Mouse (Mus musculus) thymus, adult 2 months (tissue): ENCODE measurements at regions not wholly inside any gene's neighbourhood (a gene's known extent, or its start where the extent isn't known, plus 50 kb on each side); places are given as distances from the start of the nearest gene placed in this dataset.

ENCODE experiments used
- DNase-seq: peaks from one replicate; pipeline ENCODE4 v3.0.0; 2021
- H3K27ac ChIP-seq: fragments of 200-500 bp; 2 replicates; pipeline ENCODE4 v1.5.1; 2012; ENCODE audit warnings: low read length, control low read depth; ENCODE audit not compliant: control insufficient read depth, insufficient read depth
- H3K27me3 ChIP-seq: fragments of 200-500 bp; 2 replicates; pipeline ENCODE4 v1.6.1; 2012; ENCODE audit warnings: mild to moderate bottlenecking, low read length, moderate library complexity, mixed read lengths; ENCODE audit not compliant: control insufficient read depth, insufficient read depth
- H3K36me3 ChIP-seq: fragments of 200-500 bp; 2 replicates; pipeline ENCODE4 v1.6.1; 2012; ENCODE audit warnings: mild to moderate bottlenecking, low read length, moderate library complexity; ENCODE audit not compliant: control insufficient read depth, insufficient read depth
- H3K4me1 ChIP-seq: fragments of 200-500 bp; replicated peaks from 2 replicates; pipeline ENCODE4 v1.6.1; 2012; ENCODE audit warnings: low read length; ENCODE audit not compliant: control insufficient read depth, insufficient read depth
- H3K4me3 ChIP-seq: fragments of 200-500 bp; 2 replicates; pipeline ENCODE4 v1.5.1; 2012; ENCODE audit warnings: mild to moderate bottlenecking, low read length, control low read depth, moderate library complexity; ENCODE audit not compliant: control insufficient read depth, insufficient read depth
- CTCF ChIP-seq: fragments of 200-500 bp; IDR thresholded peaks from 2 replicates; pipeline ENCODE4 v1.5.1; 2012; ENCODE audit warnings: mild to moderate bottlenecking, control low read depth, low read length, moderate library complexity, borderline replicate concordance; ENCODE audit not compliant: control insufficient read depth, poor library complexity, insufficient read depth; ENCODE audit errors: extremely low read depth
- POLR2A ChIP-seq: fragments of 200-500 bp; IDR thresholded peaks from 2 replicates; pipeline ENCODE4 v1.6.1; 2012; ENCODE audit warnings: mild to moderate bottlenecking, low read length, control low read depth, moderate library complexity; ENCODE audit not compliant: control insufficient read depth, poor library complexity, insufficient read depth; ENCODE audit errors: extremely low read depth
- WGBS: fragments of 180-500 bp; shearing (Covaris S2); methylation state at CpG from one replicate; pipeline ENCODE4 v1.1.7; 2018; 5-methylcytosine and 5-hydroxymethylcytosine counted together

- DNase-seq: no peak
- H3K27ac ChIP-seq: no peak overlapping the region
- no peaks in the 10 kb centered on the region for H3K36me3 ChIP-seq
- H3K4me3 ChIP-seq: no peak overlapping the region
- no peaks in the 10 kb centered on the region for H3K27me3 ChIP-seq
- H3K4me1 ChIP-seq: no peaks in the 10 kb centered on the region
- TF ChIP-seq CTCF (no peak), POLR2A (no peak)
Observed at GRCm38 (mm10) chr5:12138961-12139360, 221.1 kb downstream of the 4933402N22Rik start.

- Histone ChIP-seq H3K27ac (no peak overlapping the region), H3K4me1 (no peaks in the 10 kb centered on the region), H3K36me3 (no peaks in the 10 kb centered on the region), H3K4me3 (no peak overlapping the region), H3K27me3 (no peaks in the 10 kb centered on the region)
- DNase-seq: no peak
- WGBS: 74% methylated on average over 4 of the region's 4 CpGs
- TF ChIP-seq CTCF: no peak
- TF ChIP-seq POLR2A: no peak
Observed at GRCm38 (mm10) chr5:12153295-12153694, 229.9 kb upstream of the Sema3d start.

- Histone ChIP-seq H3K36me3 (no peaks in the 10 kb centered on the region), H3K4me3 (no peak overlapping the region), H3K4me1 (no peaks in the 10 kb centered on the region), H3K27ac (no peak overlapping the region), H3K27me3 (no peaks in the 10 kb centered on the region)
- DNase-seq: no peak
- WGBS: 61% methylated on average over 3 of the region's 3 CpGs
- TF ChIP-seq CTCF: no peak
- TF ChIP-seq POLR2A: no peak
Observed at GRCm38 (mm10) chr5:12154551-12155091, 228.6 kb upstream of the Sema3d start.

GRCm38 (mm10) chr5:12191681-12192080 is 191.5 kb upstream of the Sema3d start:
- TF ChIP-seq POLR2A: no peak
- no peak for TF ChIP-seq CTCF
- no peaks in the 10 kb centered on the region for H3K4me1 ChIP-seq
- WGBS: 34% methylated on average over 1 of the region's 1 CpGs
- no peaks in the 10 kb centered on the region for H3K27me3 ChIP-seq
- DNase-seq: no peak
- H3K36me3 ChIP-seq: no peaks in the 10 kb centered on the region
- H3K27ac ChIP-seq: no peak overlapping the region
- no peak overlapping the region for H3K4me3 ChIP-seq

- H3K4me1 ChIP-seq: no peaks in the 10 kb centered on the region
- no peaks in the 10 kb centered on the region for H3K27me3 ChIP-seq
- DNase-seq: no peak
- no peak overlapping the region for H3K27ac ChIP-seq
- 100% methylated on average over 1 of the region's 1 CpGs for WGBS
- H3K4me3 ChIP-seq: no peak overlapping the region
- TF ChIP-seq POLR2A (no peak), CTCF (no peak)
- H3K36me3 ChIP-seq: no peaks in the 10 kb centered on the region
Observed at GRCm38 (mm10) chr5:12207452-12207851, 175.7 kb upstream of the Sema3d start.

- Histone ChIP-seq H3K36me3 (no peaks in the 10 kb centered on the region), H3K27ac (no peak overlapping the region), H3K4me3 (no peak overlapping the region), H3K4me1 (no peaks in the 10 kb centered on the region), H3K27me3 (no peaks in the 10 kb centered on the region)
- no peak for DNase-seq
- TF ChIP-seq POLR2A: no peak
- no peak for TF ChIP-seq CTCF
- WGBS: 54% methylated on average over 1 of the region's 1 CpGs
Observed at GRCm38 (mm10) chr5:12209631-12210030, 173.6 kb upstream of the Sema3d start.

- Histone ChIP-seq H3K27ac (no peak overlapping the region), H3K36me3 (no peaks in the 10 kb centered on the region), H3K4me1 (no peaks in the 10 kb centered on the region), H3K27me3 (no peaks in the 10 kb centered on the region), H3K4me3 (no peak overlapping the region)
- WGBS: 93% methylated on average over 3 of the region's 3 CpGs
- no peak for TF ChIP-seq POLR2A
- no peak for TF ChIP-seq CTCF
- no peak for DNase-seq
Observed at GRCm38 (mm10) chr5:12213448-12213847, 169.7 kb upstream of the Sema3d start.
